Mouse (Mus musculus) forebrain, embryonic 12.5 days (tissue): ENCODE measurements around the gene Gm12166. TPM values are rescaled to one million over a fixed set of nuclear protein-coding genes. Genes with fewer than 3 reads are reported as not detected.

Experiments used
- ATAC-seq: fragments of 200-750 bp; cut with Nextera tagmentation; 2 replicates; pipeline ENCODE4 v1.8.0; 2017; ENCODE audit warnings: moderate TSS enrichment; ENCODE audit not compliant: low FRiP score
- H3K27ac ChIP-seq: fragments of 300-500 bp; sonication (generic); 2 replicates; pipeline ENCODE4 v1.5.1; 2016; ENCODE audit warnings: mild to moderate bottlenecking
- H3K27me3 ChIP-seq: fragments of 300-500 bp; sonication (generic); 2 replicates; pipeline ENCODE4 v1.6.1; 2016; ENCODE audit warnings: mild to moderate bottlenecking
- H3K36me3 ChIP-seq: fragments of 300-500 bp; sonication (generic); replicated peaks from 2 replicates; pipeline ENCODE4 v1.6.1; 2016; ENCODE audit warnings: mild to moderate bottlenecking
- H3K4me1 ChIP-seq: fragments of 300-500 bp; sonication (generic); 2 replicates; pipeline ENCODE4 v1.6.1; 2016
- H3K4me2 ChIP-seq: fragments of 300-500 bp; sonication (generic); 2 replicates; pipeline ENCODE4 v1.6.1; 2016; ENCODE audit warnings: mild to moderate bottlenecking, moderate library complexity
- H3K4me3 ChIP-seq: fragments of 300-500 bp; sonication (generic); replicated peaks from 2 replicates; pipeline ENCODE4 v1.5.1; 2016; ENCODE audit warnings: mild to moderate bottlenecking
- H3K9ac ChIP-seq: fragments of 300-500 bp; sonication (generic); 2 replicates; pipeline ENCODE4 v1.6.1; 2016; ENCODE audit warnings: mild to moderate bottlenecking
- H3K9me3 ChIP-seq: fragments of 300-500 bp; sonication (generic); 2 replicates; pipeline ENCODE4 v1.6.1; 2016
- WGBS: fragments of 180-500 bp; shearing (Covaris S2); methylation state at CpG from one replicate; pipeline ENCODE4 v1.1.7; 2016; 5-methylcytosine and 5-hydroxymethylcytosine counted together
- microRNA-seq: library from miRNA; unstranded; fragments of <30 nt; microRNA quantifications from one replicate; pipeline ENCODE4, GENCODE M21; 2017
- polyA plus RNA-seq: library from polyadenylated mRNA; unstranded; fragments of >200 nt; fragmentation: Nextera tagmentation; extraction: Ambion mirVana; gene quantifications from 2 replicates; pipeline ENCODE4 v1.2.1, GENCODE M21; 2016

The Gm12166 gene
- polyA plus RNA-seq, 1 experiment from 2014 or later = 3.2 TPM

DNA sequence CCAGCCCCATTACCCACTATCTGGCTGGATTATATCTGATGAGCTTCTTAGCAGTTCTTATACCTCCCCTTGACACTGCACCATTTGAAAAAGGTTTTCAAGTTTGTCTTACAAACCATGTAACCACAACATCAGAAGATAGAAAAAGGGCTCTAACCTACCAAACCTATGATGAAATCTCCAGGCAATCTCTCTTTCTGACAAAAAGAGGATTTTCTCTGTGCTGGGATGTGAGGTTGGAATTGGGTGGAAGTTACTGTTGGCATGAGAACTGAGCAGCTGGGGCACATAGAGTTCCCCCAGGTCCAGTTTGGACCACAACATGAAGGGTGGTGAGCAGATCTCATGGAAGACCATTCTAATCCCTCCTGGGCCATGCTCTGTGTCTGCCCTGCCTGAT is 30.3 kb downstream of the Gm12166 start:
- Histone ChIP-seq H3K9ac (no peak overlapping the region), H3K4me2 (no peak overlapping the region), H3K4me1 (peaks cover 4% of the 10 kb centered on the region; the same call in 1 of the 2 replicates), H3K27me3 (no peaks in the 10 kb centered on the region), H3K36me3 (no peaks in the 10 kb centered on the region), H3K27ac (no peak overlapping the region), H3K9me3 (no peaks in the 10 kb centered on the region), H3K4me3 (no peak overlapping the region)
- ATAC-seq = no peak

DNA sequence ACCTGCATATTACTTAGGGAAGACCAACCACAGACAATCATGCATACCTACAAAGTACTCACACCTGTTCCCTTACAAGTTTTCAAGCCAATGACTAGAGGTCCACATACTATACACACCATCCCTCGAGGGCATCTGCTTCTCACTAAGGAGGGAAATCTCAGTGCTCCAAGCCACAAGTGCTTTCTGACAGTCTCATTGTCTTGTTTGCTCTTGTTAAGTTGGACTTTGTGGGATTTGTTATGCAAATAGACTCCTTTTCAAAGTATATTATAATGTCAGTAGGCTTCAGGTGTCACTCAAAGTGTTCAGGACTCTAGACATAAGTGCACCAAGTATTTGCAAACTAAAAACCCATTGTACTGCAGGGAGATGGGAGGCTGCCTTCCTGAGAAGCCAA is 31.9 kb downstream of the Gm12166 start:
- Histone ChIP-seq H3K4me3 (no peak overlapping the region), H3K4me1 (no peaks in the 10 kb centered on the region), H3K27me3 (no peaks in the 10 kb centered on the region), H3K4me2 (no peak overlapping the region), H3K27ac (no peak overlapping the region), H3K36me3 (no peaks in the 10 kb centered on the region), H3K9ac (no peak overlapping the region), H3K9me3 (no peaks in the 10 kb centered on the region)
- ATAC-seq = no peak
- WGBS = 64% methylated on average over 1 of the region's 1 CpGs

DNA sequence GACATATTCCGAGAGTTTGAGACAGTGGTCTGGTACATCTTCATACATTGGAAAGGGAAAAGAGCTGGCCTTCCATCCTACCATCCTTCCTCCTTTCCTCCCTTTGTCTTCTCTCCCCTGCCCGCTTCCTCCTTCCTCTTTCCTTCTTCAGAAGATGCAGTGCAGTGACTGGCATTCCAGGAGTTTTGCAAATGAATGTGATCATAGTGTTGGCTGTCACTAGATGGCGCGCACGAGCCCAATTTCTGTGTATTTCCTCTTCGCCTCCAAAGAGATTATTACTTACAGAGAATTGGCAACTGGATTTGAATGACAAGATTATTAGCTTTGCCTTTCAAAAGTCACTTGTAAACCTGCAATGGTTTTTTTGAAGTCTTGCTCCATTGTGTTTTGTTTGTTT is 36.1 kb downstream of the Gm12166 start:
- ATAC-seq = no peak
- H3K27me3 ChIP-seq = no peaks in the 10 kb centered on the region
- H3K4me1 ChIP-seq = no peaks in the 10 kb centered on the region
- H3K9me3 ChIP-seq = no peaks in the 10 kb centered on the region
- H3K4me3 ChIP-seq = no peak overlapping the region
- 24% methylated on average over 6 of the region's 6 CpGs for WGBS
- no peak overlapping the region for H3K4me2 ChIP-seq
- no peaks in the 10 kb centered on the region for H3K36me3 ChIP-seq
- no peak overlapping the region for H3K9ac ChIP-seq
- no peak overlapping the region for H3K27ac ChIP-seq

Small RNA genes within 50 kb of the gene (microRNA-seq; reads per million reads assigned to microRNA genes)
- not detected for gene Mir8100

Other genes starting within 250 kb of the Gm12166 start
- gene Clint1, start 200.3 kb downstream of the Gm12166 start, polyA plus RNA-seq = 76.0 and 77.9 TPM in 2 replicates
- gene Lsm11, start 107.4 kb downstream of the Gm12166 start, polyA plus RNA-seq = 9.3 and 11.5 TPM in 2 replicates
- gene Thg1l, start 96.8 kb downstream of the Gm12166 start, polyA plus RNA-seq = 13.7 and 14.2 TPM in 2 replicates
- 0.19 and 0.22 TPM in 2 replicates for gene Sox30, start 72.0 kb downstream of the Gm12166 start, polyA plus RNA-seq
- gene Adam19, start 3.7 kb upstream of the Gm12166 start, polyA plus RNA-seq = 9.7 and 10.2 TPM in 2 replicates
- 0.59 and 0.84 TPM in 2 replicates for gene Nipal4, start 114.2 kb upstream of the Gm12166 start, polyA plus RNA-seq
- gene Fndc9, start 183.2 kb upstream of the Gm12166 start, polyA plus RNA-seq = 1.1 and 1.7 TPM in 2 replicates